Mouse (Mus musculus): ENCODE measurements around the gene Fbxo3.
"Not testable (repeated sequence)": the region's sequence is repeated elsewhere in the genome, so short reads cannot be mapped to it uniquely, and the experiment has no call there.

The Fbxo3 gene

GRCm38 (mm10) chr2:104027458-104028138 is at the start of gene Fbxo3:
TSS of gene Fbxo3 (plus strand) at chr2:104027721.
- in situ Hi-C loops (cut with MboI; ENCODE audit: unreplicated experiment in 2 of 2) = loop anchor here in 1 of 2 experiments (25.0 kb wide), 1 partner anchor 560 kb away; the partner anchor contains the start of gene Cstf3

GRCm38 (mm10) chr2:103982250-103982649 is 45.3 kb upstream of the Fbxo3 start:
- in situ Hi-C loops (cut with MboI; ENCODE audit: unreplicated experiment in 2 of 2) = loop anchor here (5.0 to 25.0 kb wide), 4 partner anchors 110 to 530 kb away; no protein-coding TSS in a partner anchor

- in situ Hi-C loops (cut with MboI; ENCODE audit: unreplicated experiment in 2 of 2) = loop anchor here (5.0 to 25.0 kb wide), 4 partner anchors 111 to 531 kb away; no protein-coding TSS in a partner anchor
These were observed 44.4 kb upstream of the Fbxo3 start for GRCm38 (mm10) chr2:103983146-103983545.

GRCm38 (mm10) chr2:103987595-103987994 is 39.9 kb upstream of the Fbxo3 start:
- in situ Hi-C loops (cut with MboI; ENCODE audit: unreplicated experiment in 2 of 2) = loop anchor here in 1 of 2 experiments (25.0 kb wide), 1 partner anchor 275 kb away; no protein-coding TSS in a partner anchor

GRCm38 (mm10) chr2:103989724-103990123 is 37.8 kb upstream of the Fbxo3 start:
- in situ Hi-C loops (cut with MboI; ENCODE audit: unreplicated experiment in 2 of 2) = loop anchor here (10.0 to 25.0 kb wide), 3 partner anchors 245 to 545 kb away; no protein-coding TSS in a partner anchor

- in situ Hi-C loops (cut with MboI; ENCODE audit: unreplicated experiment in 2 of 2) = loop anchor here (10.0 to 25.0 kb wide), 3 partner anchors 247 to 547 kb away; no protein-coding TSS in a partner anchor
These were observed 36.2 kb upstream of the Fbxo3 start for GRCm38 (mm10) chr2:103991303-103991702.

GRCm38 (mm10) chr2:103992162-103992561 is 35.4 kb upstream of the Fbxo3 start:
- in situ Hi-C loops (cut with MboI; ENCODE audit: unreplicated experiment in 2 of 2) = loop anchor here (10.0 to 25.0 kb wide), 3 partner anchors 247 to 547 kb away; no protein-coding TSS in a partner anchor

GRCm38 (mm10) chr2:103992618-103993332 is 34.7 kb upstream of the Fbxo3 start:
- in situ Hi-C loops (cut with MboI; ENCODE audit: unreplicated experiment in 2 of 2) = loop anchor here (10.0 to 25.0 kb wide), 3 partner anchors 248 to 548 kb away; no protein-coding TSS in a partner anchor

- in situ Hi-C loops (cut with MboI; ENCODE audit: unreplicated experiment in 2 of 2) = no loop called here
These were observed 26.4 kb upstream of the Fbxo3 start for GRCm38 (mm10) chr2:104001076-104001475.

GRCm38 (mm10) chr2:104001861-104002260 is 25.7 kb upstream of the Fbxo3 start:
- in situ Hi-C loops (cut with MboI; ENCODE audit: unreplicated experiment in 2 of 2) = no loop called here

GRCm38 (mm10) chr2:104002711-104003413 is 24.7 kb upstream of the Fbxo3 start:
- in situ Hi-C loops (cut with MboI; ENCODE audit: unreplicated experiment in 2 of 2) = no loop called here

- in situ Hi-C loops (cut with MboI; ENCODE audit: unreplicated experiment in 2 of 2) = no loop called here
These were observed 19.6 kb upstream of the Fbxo3 start for GRCm38 (mm10) chr2:104007793-104008519.

- in situ Hi-C loops (cut with MboI; ENCODE audit: unreplicated experiment in 2 of 2) = not testable (repeated sequence)
These were observed 18.7 kb upstream of the Fbxo3 start for GRCm38 (mm10) chr2:104008853-104009252.

- in situ Hi-C loops (cut with MboI; ENCODE audit: unreplicated experiment in 2 of 2) = no loop called here
These were observed 4.4 kb upstream of the Fbxo3 start for GRCm38 (mm10) chr2:104023096-104023495.

- in situ Hi-C loops (cut with MboI; ENCODE audit: unreplicated experiment in 2 of 2) = loop anchor here in 1 of 2 experiments (25.0 kb wide), 1 partner anchor 563 kb away; the partner anchor contains the start of gene Cstf3
These were observed 2.9 kb upstream of the Fbxo3 start for GRCm38 (mm10) chr2:104024656-104025055.

GRCm38 (mm10) chr2:104028139-104028723 is 710 bp downstream of the Fbxo3 start, which contains the start of gene 4931422A03Rik:
TSS of gene 4931422A03Rik (minus strand) at chr2:104028361.
- in situ Hi-C loops (cut with MboI; ENCODE audit: unreplicated experiment in 2 of 2) = loop anchor here in 1 of 2 experiments (25.0 kb wide), 1 partner anchor 559 kb away; the partner anchor contains the start of gene Cstf3

- in situ Hi-C loops (cut with MboI; ENCODE audit: unreplicated experiment in 2 of 2) = loop anchor here in 1 of 2 experiments (25.0 kb wide), 1 partner anchor 558 kb away; the partner anchor contains the start of gene Cstf3
These were observed 1.6 kb downstream of the Fbxo3 start for GRCm38 (mm10) chr2:104029074-104029473.

- in situ Hi-C loops (cut with MboI; ENCODE audit: unreplicated experiment in 2 of 2) = loop anchor here in 1 of 2 experiments (25.0 kb wide), 1 partner anchor 557 kb away; the partner anchor contains the start of gene Cstf3
These were observed 2.9 kb downstream of the Fbxo3 start for GRCm38 (mm10) chr2:104030381-104030780.

- in situ Hi-C loops (cut with MboI; ENCODE audit: unreplicated experiment in 2 of 2) = loop anchor here in 1 of 2 experiments (25.0 kb wide), 1 partner anchor 555 kb away; the partner anchor contains the start of gene Cstf3
These were observed 4.5 kb downstream of the Fbxo3 start for GRCm38 (mm10) chr2:104032056-104032455.
